Mouse (Mus musculus) spleen, adult 2 months (tissue): ENCODE data around the gene Spsb1. TPM values are rescaled to one million over a fixed set of nuclear protein-coding genes. Genes with fewer than 3 reads are reported as not detected.

Source experiments
- DNase-seq, 2 experiments: peaks; one replicate each; pipeline versions ENCODE4 v3.0.0 to v3.0.0-alpha.2; 2012 to 2021; ENCODE audit warnings: low spot score in 2 of 2, low read depth in 1 of 2
- H3K27ac ChIP-seq: fragments of 200-500 bp; 2 replicates; pipeline ENCODE4 v1.5.1; 2012; ENCODE audit warnings: low read length, inconsistent platforms; ENCODE audit not compliant: insufficient read depth
- H3K27me3 ChIP-seq: fragments of 200-500 bp; 2 replicates; pipeline ENCODE4 v1.6.1; 2012; ENCODE audit warnings: mild to moderate bottlenecking, moderate library complexity, low read length, inconsistent platforms; ENCODE audit not compliant: control insufficient read depth, insufficient read depth
- H3K36me3 ChIP-seq: fragments of 200-500 bp; 2 replicates; pipeline ENCODE4 v1.6.1; 2012; ENCODE audit warnings: mild to moderate bottlenecking, low read length, inconsistent platforms; ENCODE audit not compliant: control insufficient read depth, insufficient read depth
- H3K4me1 ChIP-seq: fragments of 200-500 bp; 2 replicates; pipeline ENCODE4 v1.6.1; 2011; ENCODE audit warnings: inconsistent platforms; ENCODE audit not compliant: control insufficient read depth, insufficient read depth, insufficient read length
- H3K4me3 ChIP-seq: fragments of 200-500 bp; 2 replicates; pipeline ENCODE4 v1.5.1; 2011; ENCODE audit warnings: mild to moderate bottlenecking, inconsistent platforms; ENCODE audit not compliant: insufficient read depth, insufficient read length; ENCODE audit errors: extremely low read depth
- CTCF ChIP-seq: fragments of 200-500 bp; IDR thresholded peaks from 2 replicates; pipeline ENCODE4 v1.5.1; 2011; ENCODE audit warnings: mild to moderate bottlenecking, inconsistent platforms; ENCODE audit not compliant: insufficient read depth, insufficient read length, insufficient replicate concordance; ENCODE audit errors: extremely low read depth
- POLR2A ChIP-seq: fragments of 200-500 bp; IDR thresholded peaks from 2 replicates; pipeline ENCODE4 v1.6.1; 2011; ENCODE audit warnings: low read depth, low read length, inconsistent platforms
- WGBS: fragments of 180-500 bp; shearing (Covaris S2); methylation state at CpG from one replicate; pipeline ENCODE4 v1.1.7; 2018; 5-methylcytosine and 5-hydroxymethylcytosine counted together
- polyA plus RNA-seq: library from polyadenylated mRNA; depleted of rRNA; stranded (reverse); fragments of >200 nt; gene quantifications from 2 replicates; pipeline ENCODE4 v1.2.3, GENCODE M21; 2012

Gene Spsb1
- polyA plus RNA-seq, 1 experiment, result 5.9 TPM

- no peak overlapping the region for H3K4me3 ChIP-seq
- WGBS, result 78% methylated on average over 9 of the region's 9 CpGs
Observed at GRCm38 (mm10) chr4:149999510-149999900, 44.7 kb upstream of the Spsb1 start.

GRCm38 (mm10) chr4:149998786-149999509 is 44.1 kb upstream of the Spsb1 start:
- 89% methylated on average over 14 of the region's 14 CpGs for WGBS
- no peak overlapping the region for H3K4me3 ChIP-seq

More at GRCm38 (mm10) chr4:149999510-149999900, 44.7 kb upstream of the Spsb1 start:
- Histone ChIP-seq H3K4me1 (peaks cover 7% of the 10 kb centered on the region; the same call in 1 of the 2 replicates), H3K27ac (no peak overlapping the region), H3K36me3 (peaks cover 6% of the 10 kb centered on the region; the same call in 1 of the 2 replicates), H3K27me3 (no peaks in the 10 kb centered on the region)
- DNase-seq, result no peak
- TF ChIP-seq CTCF (no peak), POLR2A (no peak)

GRCm38 (mm10) chr4:149997999-149998398 is 43.2 kb upstream of the Spsb1 start:
- H3K27me3 ChIP-seq, result no peaks in the 10 kb centered on the region
- no peak overlapping the region for H3K27ac ChIP-seq
- TF ChIP-seq POLR2A (no peak), CTCF (no peak)
- 51% methylated on average over 10 of the region's 10 CpGs for WGBS
- H3K4me1 ChIP-seq, result peaks cover 7% of the 10 kb centered on the region; the same call in 1 of the 2 replicates
- peaks cover 9% of the 10 kb centered on the region; the same call in 1 of the 2 replicates for H3K36me3 ChIP-seq
- H3K4me3 ChIP-seq, result no peak overlapping the region
- DNase-seq, result no peak

More at GRCm38 (mm10) chr4:149998786-149999509, 44.1 kb upstream of the Spsb1 start:
- no peak for TF ChIP-seq CTCF
- no peak for TF ChIP-seq POLR2A
- no peak for DNase-seq
- H3K36me3 ChIP-seq, result peaks cover 9% of the 10 kb centered on the region; the same call in 1 of the 2 replicates
- no peak overlapping the region for H3K27ac ChIP-seq
- peaks cover 7% of the 10 kb centered on the region; the same call in 1 of the 2 replicates for H3K4me1 ChIP-seq
- no peaks in the 10 kb centered on the region for H3K27me3 ChIP-seq

- DNase-seq, result no peak
- TF ChIP-seq CTCF (no peak), POLR2A (no peak)
- Histone ChIP-seq H3K4me3 (no peak overlapping the region), H3K4me1 (peaks cover 5% of the 10 kb centered on the region; the same call in 1 of the 2 replicates), H3K36me3 (peaks cover 9% of the 10 kb centered on the region; the same call in 1 of the 2 replicates), H3K27ac (no peak overlapping the region), H3K27me3 (no peaks in the 10 kb centered on the region)
- WGBS, result 91% methylated on average over 7 of the region's 7 CpGs
Observed at GRCm38 (mm10) chr4:149996440-149996839, 41.6 kb upstream of the Spsb1 start.

GRCm38 (mm10) chr4:149995911-149996310 is 41.1 kb upstream of the Spsb1 start:
- Histone ChIP-seq H3K4me1 (peaks cover 5% of the 10 kb centered on the region), H3K4me3 (no peak overlapping the region), H3K36me3 (peaks cover 9% of the 10 kb centered on the region; the same call in 1 of the 2 replicates), H3K27ac (no peak overlapping the region), H3K27me3 (no peaks in the 10 kb centered on the region)
- DNase-seq, result no peak
- WGBS, result 86% methylated on average over 7 of the region's 7 CpGs
- TF ChIP-seq CTCF (no peak), POLR2A (no peak)

- peaks cover 12% of the 10 kb centered on the region for H3K4me1 ChIP-seq
- WGBS, result 94% methylated on average over 10 of the region's 10 CpGs
- H3K27ac ChIP-seq, result no peak overlapping the region
- H3K4me3 ChIP-seq, result no peak overlapping the region
- no peak for DNase-seq
- peaks cover 9% of the 10 kb centered on the region; the same call in 1 of the 2 replicates for H3K36me3 ChIP-seq
- TF ChIP-seq POLR2A (no peak), CTCF (no peak)
- no peaks in the 10 kb centered on the region for H3K27me3 ChIP-seq
Observed at GRCm38 (mm10) chr4:149994218-149994617, 39.4 kb upstream of the Spsb1 start.

DNA sequence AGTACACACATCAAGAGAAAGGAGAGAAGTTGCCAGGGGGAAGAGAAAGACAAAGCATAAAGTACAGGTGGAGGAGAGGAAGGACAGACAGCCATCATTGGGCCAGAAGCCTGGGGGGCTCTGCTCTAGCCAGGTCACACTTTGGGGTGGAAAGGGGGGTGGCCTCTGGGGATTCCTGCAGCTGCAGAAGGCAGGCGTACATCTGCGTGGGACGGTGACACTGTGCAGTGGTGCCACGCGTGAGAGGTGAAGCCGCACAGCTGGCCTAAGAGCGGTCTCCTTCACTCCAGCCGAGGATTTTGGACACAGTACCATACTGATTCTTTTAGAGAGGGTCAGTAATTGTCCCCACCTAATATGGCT is 37.8 kb upstream of the Spsb1 start:
- Histone ChIP-seq H3K27ac (no peak overlapping the region), H3K4me3 (no peak overlapping the region), H3K36me3 (peaks cover 9% of the 10 kb centered on the region; the same call in 1 of the 2 replicates), H3K27me3 (no peaks in the 10 kb centered on the region), H3K4me1 (peaks cover 12% of the 10 kb centered on the region)
- TF ChIP-seq CTCF, result no peak
- TF ChIP-seq POLR2A, result no peak
- 72% methylated on average over 8 of the region's 8 CpGs for WGBS
- no peak for DNase-seq
